Mouse (Mus musculus): Measurements from ENCODE around the gene Kmt5c.

DNA sequence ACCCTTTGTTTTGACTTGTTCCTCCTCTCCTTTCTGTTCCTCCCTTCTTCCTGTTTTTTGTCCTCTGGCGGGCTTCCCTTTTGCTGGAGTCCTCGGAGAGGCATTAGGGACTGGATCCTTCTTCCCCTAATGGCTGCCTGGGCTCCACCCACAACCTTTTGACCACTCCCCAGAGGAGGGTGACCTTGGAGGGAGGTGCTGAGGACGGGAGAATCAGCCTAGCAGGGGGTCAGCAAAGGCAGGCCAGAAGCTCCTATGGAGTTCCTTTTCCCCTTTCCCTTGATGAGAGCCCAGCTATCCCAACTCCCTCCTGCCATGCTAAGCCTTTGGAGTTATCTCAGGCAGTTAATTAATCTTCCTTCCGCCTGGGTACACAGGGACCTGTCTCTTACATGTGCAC, 1.2 kb downstream of the Kmt5c start:
- TF ChIP-seq CTCF (IDR thresholded peaks at IDR 0.05) (no peak), EP300 (IDR thresholded peaks at IDR 0.05) (no peak)
